Mouse (Mus musculus) olfactory bulb, adult 2 months (tissue): ENCODE data around the gene Zfp764.

ENCODE experiments used
- CTCF ChIP-seq: fragments of 200-500 bp; IDR thresholded peaks from 2 replicates; pipeline ENCODE4 v1.5.1; 2012; ENCODE audit warnings: low read depth, mild to moderate bottlenecking, low read length, moderate library complexity; ENCODE audit not compliant: insufficient read depth
- POLR2A ChIP-seq: fragments of 200-500 bp; IDR thresholded peaks from 2 replicates; pipeline ENCODE4 v1.6.1; 2012; ENCODE audit warnings: mild to moderate bottlenecking, low read depth, low read length, moderate library complexity; ENCODE audit not compliant: insufficient read depth

GRCm38 (mm10) chr7:127454905-127455304 is 48.3 kb upstream of the Zfp764 start:
- TF ChIP-seq POLR2A (no peak), CTCF (no peak)
